Mouse (Mus musculus) olfactory bulb, adult 2 months (tissue): ENCODE results near the gene Bicd2.

Source experiments
- CTCF ChIP-seq: fragments of 200-500 bp; IDR thresholded peaks from 2 replicates; pipeline ENCODE4 v1.5.1; 2012; ENCODE audit warnings: low read depth, mild to moderate bottlenecking, low read length, moderate library complexity; ENCODE audit not compliant: insufficient read depth
- POLR2A ChIP-seq: fragments of 200-500 bp; IDR thresholded peaks from 2 replicates; pipeline ENCODE4 v1.6.1; 2012; ENCODE audit warnings: mild to moderate bottlenecking, low read depth, low read length, moderate library complexity; ENCODE audit not compliant: insufficient read depth

DNA sequence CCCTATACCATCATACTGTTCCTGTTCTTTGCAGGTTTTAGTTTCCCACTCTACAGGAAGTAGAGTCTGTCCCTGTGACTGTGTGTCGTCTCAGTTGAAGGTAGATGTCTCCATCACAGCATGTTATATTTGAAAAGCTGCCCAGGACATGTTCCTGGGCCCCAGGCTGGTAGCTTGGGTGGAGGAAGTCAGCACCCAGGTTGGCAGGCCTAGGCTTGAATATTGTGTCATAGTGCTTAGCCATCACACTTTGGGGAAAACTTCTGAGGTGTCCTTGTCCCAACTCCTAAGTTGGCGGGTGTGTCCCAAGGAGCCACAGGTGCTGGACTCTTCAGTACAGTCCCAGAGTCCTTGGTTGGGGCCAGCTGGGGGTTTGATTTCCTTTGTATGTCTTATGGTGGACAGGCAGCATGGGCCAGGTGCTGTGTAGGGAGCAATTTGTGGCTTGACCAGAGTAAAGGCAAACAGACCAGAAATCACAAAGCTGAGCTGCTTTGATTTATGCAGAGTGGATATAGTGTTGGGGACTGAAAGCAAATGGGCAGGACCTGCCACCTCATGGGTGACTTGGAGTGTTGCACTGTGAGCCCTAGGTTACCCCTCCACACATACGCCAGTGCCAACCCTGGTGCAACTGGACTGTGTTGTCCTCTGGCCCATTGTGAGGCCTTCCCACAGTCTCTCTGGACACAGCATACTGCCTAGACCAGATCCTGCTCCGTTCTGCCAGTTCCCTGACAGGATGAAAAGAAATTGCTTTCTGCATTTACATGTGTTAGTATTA lies 26.5 kb downstream of the Bicd2 start:
- TF ChIP-seq CTCF: no peak
- TF ChIP-seq POLR2A: no peak
